In genomic region chr1:183905345-183906142, GRCm38 (mm10) we compare ENCODE assay signal across 8 mouse cellular contexts.
A peak's percentile ranks its signal among the peaks of the same experiment; 100 is the strongest.
DNase-seq lines count a peak whose midpoint lies in the region; ATAC-seq lines count a peak whose summit lies in the region.

No protein-coding gene starts in this region.

- intact Hi-C loops in heart, postnatal 36 days (cut with DNase I): loop anchor here (5.0 kb wide), 1 partner anchor 127 kb away; the partner anchor contains the start of gene 1700056E22Rik

- DNase-seq in ovary, adult 18-20 months (ENCODE audit: low spot score): peak; percentile 62
- no peak for DNase-seq in ovary, postnatal 10 days (ENCODE audit: low spot score)
- DNase-seq in adrenal gland, postnatal 4 days (ENCODE audit: low spot score in 2 of 2): peak; percentile 34 to 53
- peak; percentile 73 to 77 for DNase-seq in heart, postnatal 36 days
- peak; percentile 52 for DNase-seq in testis, postnatal 10 days (ENCODE audit: low spot score)

- no peak for ATAC-seq in inflammation-experienced regulatory T-cells, adult 6 months
- no peak for ATAC-seq in monocyte, adult 5-6 weeks (replicated peaks; ENCODE audit: insufficient number of reproducible peaks, low FRiP score, low TSS enrichment, poor library complexity, severe bottlenecking)
- no peak for ATAC-seq in erythroid progenitor cell, adult 5-6 weeks (replicated peaks; ENCODE audit: low FRiP score, poor library complexity, severe bottlenecking)
